Mouse (Mus musculus): ENCODE data around the gene Plk2.

Gene Plk2

GRCm38 (mm10) chr13:110412572-110413209 lies 17.8 kb downstream of the Plk2 start:
- no peak for DNase-seq

- no peak for DNase-seq
These were observed 23.8 kb downstream of the Plk2 start for GRCm38 (mm10) chr13:110418656-110419055.

- no peak for DNase-seq
These were observed 24.8 kb downstream of the Plk2 start for GRCm38 (mm10) chr13:110419640-110420039.

- DNase-seq = no peak
These were observed 27.6 kb downstream of the Plk2 start for GRCm38 (mm10) chr13:110422434-110422833.

GRCm38 (mm10) chr13:110425512-110426222 lies 30.8 kb downstream of the Plk2 start:
- no peak for DNase-seq

GRCm38 (mm10) chr13:110431388-110431787 lies 36.5 kb downstream of the Plk2 start:
- DNase-seq = no peak

- DNase-seq = no peak
These were observed 37.3 kb downstream of the Plk2 start for GRCm38 (mm10) chr13:110432062-110432566.

- DNase-seq = no peak
These were observed 37.8 kb downstream of the Plk2 start for GRCm38 (mm10) chr13:110432613-110433012.

GRCm38 (mm10) chr13:110436692-110437091 lies 41.8 kb downstream of the Plk2 start:
- DNase-seq = no peak

GRCm38 (mm10) chr13:110438624-110439023 lies 43.8 kb downstream of the Plk2 start:
- DNase-seq = no peak

GRCm38 (mm10) chr13:110444335-110444734 lies 49.5 kb downstream of the Plk2 start:
- no peak for DNase-seq

- peak; percentile 56 for DNase-seq
These were observed 50.0 kb downstream of the Plk2 start for GRCm38 (mm10) chr13:110444894-110445293.

GRCm38 (mm10) chr13:110446434-110446833 lies 51.6 kb downstream of the Plk2 start:
- no peak for DNase-seq

- DNase-seq = no peak
These were observed 55.2 kb downstream of the Plk2 start for GRCm38 (mm10) chr13:110450056-110450455.

Data from lung, postnatal 10 days (tissue).